Mouse (Mus musculus) brain, embryonic 18.5 days (tissue): Measurements from ENCODE around the gene Cacna1c.

ENCODE experiments used
- DNase-seq: peaks from one replicate; pipeline ENCODE4 v3.0.0-alpha.2; 2012; ENCODE audit warnings: low read depth, low spot score

Gene Cacna1c

DNA sequence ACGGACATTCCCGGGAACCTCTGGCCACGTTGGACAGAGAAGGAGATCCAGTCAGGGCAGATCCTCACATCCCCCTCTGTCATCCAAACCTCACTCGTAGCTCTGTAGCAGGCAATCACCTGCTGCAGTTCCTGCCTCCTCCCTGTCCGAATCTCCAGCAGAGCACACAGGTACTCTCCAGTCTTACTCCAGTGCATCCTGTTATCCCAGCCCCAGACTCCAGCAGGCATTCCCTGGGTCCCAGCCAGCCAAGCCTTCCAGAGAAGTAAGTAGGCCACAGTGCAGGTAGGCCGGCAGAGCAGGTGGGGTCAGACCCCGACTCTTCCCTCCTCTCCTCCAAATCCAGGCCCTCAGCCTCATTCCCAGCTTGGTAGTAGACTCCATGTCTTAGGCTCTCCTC is 186.7 kb downstream of the Cacna1c start:
- no peak for DNase-seq

DNA sequence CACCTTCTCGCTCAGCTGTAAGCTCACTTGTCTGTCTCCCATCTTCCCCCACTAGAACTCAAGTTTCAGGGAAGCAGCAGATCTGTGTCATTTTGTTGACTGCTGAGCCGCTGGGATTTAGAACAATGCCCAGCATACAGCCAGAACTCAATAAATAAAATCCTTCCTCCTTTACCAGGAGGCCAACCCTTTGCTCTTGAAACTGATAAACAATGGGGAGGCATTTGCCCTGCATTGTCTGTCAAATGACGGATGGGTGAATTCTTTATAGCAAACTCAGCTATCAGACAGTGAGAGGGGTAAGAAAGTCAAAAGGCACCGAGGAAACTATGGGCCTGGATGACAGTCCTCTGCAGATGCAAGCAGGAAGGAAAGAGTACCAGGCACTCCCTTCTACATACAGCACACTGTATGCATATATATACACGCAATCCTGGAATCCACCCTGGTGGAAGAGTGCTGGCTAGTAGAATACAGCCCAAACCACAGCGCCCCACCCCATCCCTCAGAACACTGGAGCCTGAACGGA is 187.5 kb downstream of the Cacna1c start:
- no peak for DNase-seq

DNA sequence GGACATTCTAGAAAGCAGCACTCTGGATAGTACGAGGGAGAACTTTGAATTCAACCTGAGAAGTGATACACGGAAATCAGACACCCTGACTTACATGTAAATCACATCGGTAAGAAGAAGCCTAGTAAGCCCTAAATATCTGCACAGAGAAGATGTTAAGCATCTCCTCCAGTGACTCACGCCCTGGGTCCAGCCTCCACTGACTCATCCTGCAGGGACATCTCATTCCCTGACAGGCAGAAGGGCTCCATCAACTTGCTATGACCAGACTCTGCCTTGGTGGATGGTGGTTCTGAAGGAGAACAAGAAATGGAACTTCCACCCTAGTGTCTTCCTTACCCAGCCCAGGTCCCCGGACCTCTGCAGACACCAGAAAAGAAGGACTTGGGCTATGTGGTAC is 191.6 kb downstream of the Cacna1c start:
- DNase-seq: no peak

GRCm38 (mm10) chr6:119001442-119001841 is 194.8 kb downstream of the Cacna1c start:
- no peak for DNase-seq

- no peak for DNase-seq
These were observed 196.0 kb downstream of the Cacna1c start for GRCm38 (mm10) chr6:119000255-119000654.

DNA sequence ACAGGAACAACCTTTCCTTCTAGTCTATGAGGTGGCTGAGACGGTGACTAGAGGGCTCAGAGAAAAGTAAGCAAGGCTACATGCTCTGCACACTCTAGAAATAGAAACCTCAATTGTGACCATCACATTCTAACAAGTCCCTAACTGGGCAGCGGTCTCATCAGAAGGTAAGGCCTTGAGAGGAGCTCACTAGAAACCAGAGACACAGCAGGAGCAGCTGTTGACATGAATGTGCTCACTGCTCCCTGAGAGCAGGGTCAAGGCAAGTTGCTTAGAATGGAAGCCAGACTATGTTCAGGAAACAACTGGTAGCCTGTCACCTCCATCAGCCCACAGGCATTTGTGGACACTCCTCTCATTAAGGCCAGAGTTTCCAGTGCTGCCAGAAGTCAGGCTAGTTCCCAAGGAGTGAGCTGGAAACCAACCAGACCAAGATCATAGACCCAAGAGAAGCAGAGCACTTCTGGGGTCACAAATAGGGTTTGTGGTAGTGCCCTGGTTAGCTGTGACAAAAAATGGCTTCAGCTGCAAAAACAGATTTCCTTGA is 196.8 kb downstream of the Cacna1c start:
- DNase-seq: no peak

GRCm38 (mm10) chr6:118997397-118997796 is 198.8 kb downstream of the Cacna1c start:
- no peak for DNase-seq

DNA sequence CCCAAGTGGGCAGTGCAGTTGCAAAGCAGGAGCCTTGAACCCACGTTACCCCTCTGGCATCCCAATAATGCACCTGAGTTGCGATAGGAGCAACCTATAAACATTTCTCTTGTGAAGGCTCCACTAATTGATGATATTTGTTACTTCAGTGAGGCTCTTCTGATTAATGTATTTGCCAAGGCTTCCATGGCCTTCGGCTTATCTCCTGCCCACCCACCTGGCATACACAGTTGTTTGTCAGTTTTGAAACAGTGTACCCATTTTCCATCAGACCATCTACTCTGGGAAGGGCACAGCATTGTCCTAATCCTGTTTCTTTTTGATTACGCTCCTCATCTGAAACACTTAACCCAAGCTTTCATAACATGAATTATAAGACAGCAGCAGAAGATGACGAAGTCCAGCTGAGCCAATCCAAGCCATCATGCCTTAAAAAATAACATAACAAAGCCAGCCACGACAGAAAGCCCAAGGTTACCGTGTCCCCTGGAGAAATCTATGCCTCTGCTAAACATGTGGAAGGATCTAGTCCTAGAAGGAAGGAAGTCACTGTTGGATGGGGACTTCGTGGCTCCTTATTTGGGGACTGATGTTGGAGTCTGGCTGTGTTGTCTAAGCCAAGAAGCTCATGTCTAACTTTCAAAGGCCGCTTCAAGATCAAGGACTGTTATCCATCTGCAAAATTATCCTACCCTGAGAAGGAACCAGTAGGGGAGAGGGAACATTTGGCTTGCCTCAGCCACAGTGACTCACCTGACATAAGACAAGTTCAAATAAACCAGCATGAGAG is 201.8 kb downstream of the Cacna1c start:
- DNase-seq: no peak

DNA sequence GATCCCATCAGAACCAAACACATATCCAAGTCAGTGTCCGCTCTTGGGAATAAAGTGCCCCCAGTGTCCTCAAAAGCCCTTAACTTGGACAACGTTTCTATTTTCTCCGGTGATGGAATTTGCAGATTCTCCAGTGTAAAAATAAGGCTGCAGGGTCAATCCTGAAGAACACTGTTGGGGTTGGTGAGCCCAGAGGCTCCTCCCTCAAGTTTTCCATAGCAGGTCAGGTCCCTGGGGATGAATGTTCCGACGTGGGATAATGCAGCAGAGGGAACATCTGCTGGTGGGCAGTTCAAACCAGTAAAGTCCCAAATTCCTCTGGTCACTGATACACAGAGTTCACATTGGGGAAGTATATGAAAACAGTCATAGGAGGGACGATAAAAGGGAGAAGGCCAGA is 203.8 kb downstream of the Cacna1c start:
- DNase-seq: no peak

GRCm38 (mm10) chr6:118989999-118990776 is 206.0 kb downstream of the Cacna1c start:
- no peak for DNase-seq

DNA sequence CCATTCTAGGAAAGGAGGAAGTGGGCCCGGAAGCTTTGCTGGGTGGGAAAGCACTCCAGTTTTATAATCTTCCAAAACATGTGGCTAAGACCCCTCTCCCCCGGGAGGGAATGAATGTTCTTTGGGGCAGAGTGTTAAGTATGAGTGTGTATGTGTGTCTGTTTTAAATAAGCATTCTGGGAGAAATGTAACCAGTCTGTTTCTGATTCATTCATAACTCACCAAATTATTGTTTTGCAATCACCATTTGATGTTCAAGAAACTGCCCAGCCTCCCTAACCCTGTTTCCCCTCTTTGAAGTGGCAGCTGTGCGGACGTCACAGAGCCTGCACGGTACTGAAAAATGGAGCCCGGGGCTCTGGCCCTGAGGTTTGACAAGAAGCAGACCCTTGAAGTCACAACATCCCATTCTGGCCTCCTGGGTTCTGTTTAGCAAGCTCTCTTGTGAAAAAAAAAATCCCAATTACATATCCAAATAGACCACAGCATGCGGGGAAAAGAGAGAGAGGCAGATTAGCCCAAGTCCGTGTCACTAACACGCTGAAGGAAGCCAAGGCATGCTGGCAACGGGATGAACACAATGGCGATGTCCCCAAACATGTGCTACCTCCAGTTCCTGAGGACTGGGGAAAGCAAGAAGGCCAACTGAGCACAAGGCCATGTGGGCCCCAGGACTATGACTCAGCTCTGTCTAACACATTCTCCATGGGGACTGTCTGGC is 211.9 kb downstream of the Cacna1c start:
- DNase-seq: no peak

DNA sequence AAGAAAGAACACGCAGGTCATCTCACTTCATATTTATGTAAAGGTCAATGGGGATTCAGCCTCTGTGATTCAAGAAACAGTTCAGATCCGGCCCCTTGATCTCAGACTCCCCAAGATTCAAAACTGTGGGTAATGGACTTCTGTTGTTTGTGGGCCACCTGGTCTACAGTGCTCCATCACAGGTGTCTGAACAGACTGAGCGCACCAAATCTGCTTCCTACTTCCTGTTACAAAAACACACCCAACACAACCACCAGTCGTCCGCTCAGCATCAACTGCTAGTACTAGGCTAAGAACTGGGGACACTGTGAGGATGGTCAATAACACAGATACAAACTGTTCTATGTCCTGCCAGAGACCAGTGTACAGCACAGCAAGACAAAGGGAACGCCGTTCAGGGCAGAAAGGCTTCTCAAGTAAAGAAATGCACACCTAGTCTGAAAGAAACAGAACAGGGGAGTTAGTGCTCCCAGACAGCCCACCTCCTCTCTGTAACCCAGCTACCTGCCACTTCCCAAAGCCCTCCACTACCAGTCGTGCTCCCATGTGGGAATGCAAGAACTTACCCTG is 212.7 kb downstream of the Cacna1c start:
- DNase-seq: no peak

DNA sequence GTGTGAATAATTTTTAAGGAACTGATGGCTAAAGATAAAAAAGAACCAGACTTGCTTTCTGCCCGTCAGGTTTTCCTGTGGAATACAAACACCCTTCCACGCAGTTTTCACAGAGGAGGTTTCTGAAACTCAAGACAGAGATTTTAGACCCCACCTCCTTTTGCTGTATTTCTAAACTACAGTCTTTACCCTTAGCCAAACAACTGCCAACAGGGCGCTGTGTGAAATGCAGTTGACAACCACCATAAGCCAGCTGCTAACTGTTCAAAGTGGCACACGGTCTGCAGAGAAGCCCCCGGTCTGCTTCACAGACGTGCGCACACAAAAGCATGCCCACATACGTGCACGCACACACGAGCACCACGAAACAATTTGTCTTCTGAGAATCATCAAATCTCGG is 216.0 kb downstream of the Cacna1c start:
- DNase-seq: no peak

DNA sequence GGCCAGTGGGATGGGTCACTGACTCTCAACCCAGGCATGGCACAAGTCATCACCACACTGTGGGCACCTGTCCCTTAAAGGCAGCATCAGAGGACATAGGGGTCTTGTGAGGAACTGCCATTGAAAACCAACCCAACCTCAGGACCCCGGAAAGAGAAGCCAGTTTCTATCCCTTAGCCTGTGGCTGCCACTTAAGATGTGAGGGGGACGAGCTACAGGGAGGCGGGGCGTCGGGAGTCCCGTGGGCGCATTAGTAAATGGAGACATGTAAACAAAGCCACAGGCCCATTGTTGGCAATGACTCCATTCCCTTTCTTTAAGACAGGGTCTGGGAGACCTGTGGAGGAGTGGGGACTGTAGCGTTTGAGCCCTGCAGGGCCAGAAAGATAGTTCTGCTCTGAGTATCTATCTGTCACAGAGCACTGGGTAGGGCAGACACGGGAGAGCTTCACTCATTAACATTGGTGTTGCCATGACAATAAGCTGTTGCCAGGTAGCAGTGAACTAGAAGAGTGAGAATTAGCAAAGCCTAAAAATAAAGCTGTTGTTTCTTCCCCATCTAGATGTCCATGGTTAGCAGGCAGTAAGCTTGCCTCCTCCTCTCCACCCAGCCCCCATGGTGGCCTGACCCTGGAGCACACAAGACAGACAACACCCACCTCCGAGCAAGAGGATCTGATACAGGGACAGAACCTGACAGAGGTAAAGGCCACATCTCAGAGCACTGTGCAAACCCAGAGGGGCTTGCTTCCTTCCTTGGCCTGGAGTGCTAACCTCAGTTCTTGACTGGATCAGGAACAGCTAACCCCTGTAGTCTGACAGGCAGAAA is 218.6 kb downstream of the Cacna1c start:
- peak; percentile 71 for DNase-seq

DNA sequence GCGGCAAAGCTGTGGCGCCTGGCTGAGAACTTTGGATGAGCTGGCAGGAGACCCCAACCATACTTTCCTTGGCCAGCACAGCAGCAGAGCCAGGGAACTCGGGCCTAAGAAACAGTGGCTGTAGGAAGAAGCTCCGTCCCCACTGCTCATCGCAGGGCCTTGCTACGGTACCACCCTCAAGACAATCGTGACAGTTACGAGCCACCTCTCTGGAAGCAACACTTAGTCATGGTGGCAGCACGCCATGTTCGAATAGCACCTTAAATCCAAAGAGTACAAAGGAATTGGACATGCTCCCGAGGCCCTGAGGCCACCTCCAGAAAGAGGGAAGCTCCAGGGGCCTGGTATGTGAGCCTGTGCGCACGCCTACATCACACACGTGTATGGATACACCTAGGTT is 219.6 kb downstream of the Cacna1c start:
- no peak for DNase-seq

DNA sequence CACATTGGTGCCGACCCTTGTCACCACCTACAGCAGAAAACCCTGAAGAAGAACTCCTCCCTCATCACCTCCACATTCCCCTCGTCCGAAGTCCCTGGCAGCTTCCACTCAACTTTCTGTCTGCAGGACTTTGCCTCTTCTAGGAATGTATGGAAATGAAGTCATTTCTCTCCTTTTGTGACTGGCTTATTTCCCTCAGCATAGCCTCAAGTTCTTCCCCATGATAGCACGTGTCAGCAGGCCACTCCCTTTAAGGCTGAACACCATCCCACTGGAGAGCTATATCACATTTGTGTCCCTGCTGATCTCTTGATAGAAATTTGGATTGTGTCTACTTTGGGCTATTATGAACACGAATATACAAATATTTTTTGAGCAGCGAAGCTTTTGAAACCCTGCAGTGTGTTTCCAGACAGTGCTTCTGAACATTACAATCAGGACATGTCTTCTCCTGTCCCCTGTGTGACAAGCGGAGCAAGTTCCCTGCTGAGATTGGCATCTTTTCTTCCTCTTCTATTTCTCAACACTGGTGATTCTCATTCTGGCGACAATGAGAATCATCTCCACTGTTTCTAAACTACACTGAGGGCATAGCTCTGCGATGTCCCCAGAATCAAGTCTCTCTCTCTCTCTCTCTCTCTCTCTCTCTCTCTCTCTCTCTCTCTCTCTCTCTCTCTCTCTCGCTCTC is 224.2 kb downstream of the Cacna1c start:
- no peak for DNase-seq

DNA sequence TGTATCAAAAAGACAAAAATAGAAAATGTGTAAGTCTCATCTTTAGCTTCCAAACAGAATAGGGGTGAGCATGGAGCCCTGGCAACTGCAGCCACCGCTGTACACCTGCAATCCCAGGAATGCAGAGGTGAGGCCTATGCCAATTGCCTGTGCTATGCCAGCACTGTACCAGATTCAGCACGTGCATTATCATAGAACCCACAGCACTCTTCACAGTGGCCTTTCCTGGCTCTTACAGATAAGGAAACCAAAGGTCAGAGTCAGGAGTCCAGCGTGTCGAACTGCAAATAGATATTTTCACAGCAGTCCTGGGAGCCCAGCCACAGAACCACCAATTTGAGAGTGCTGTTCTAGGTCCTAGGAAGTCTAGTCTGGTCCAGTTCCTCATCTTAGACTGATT is 227.4 kb downstream of the Cacna1c start:
- DNase-seq: no peak

DNA sequence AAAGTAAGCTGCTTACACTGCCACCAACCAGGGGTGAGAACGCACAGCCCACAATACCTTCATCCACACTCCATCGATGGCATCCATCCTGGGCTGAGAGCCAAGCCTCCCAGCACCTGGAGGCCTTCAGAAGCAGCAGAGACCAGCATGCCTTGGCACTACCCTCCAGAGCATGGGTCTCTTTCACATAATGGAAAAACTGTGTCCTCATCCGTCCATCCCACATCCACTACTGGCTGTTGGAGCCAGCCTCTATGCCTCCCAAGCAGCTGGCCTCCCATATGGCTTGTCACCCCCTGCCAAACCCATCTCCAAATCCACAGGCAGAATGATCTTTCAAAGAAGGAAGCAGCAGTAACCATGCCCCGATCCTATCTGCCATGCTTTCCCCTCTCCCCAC is 229.3 kb downstream of the Cacna1c start:
- DNase-seq: no peak

- no peak for DNase-seq
These were observed 230.6 kb downstream of the Cacna1c start for GRCm38 (mm10) chr6:118965577-118965976.

DNA sequence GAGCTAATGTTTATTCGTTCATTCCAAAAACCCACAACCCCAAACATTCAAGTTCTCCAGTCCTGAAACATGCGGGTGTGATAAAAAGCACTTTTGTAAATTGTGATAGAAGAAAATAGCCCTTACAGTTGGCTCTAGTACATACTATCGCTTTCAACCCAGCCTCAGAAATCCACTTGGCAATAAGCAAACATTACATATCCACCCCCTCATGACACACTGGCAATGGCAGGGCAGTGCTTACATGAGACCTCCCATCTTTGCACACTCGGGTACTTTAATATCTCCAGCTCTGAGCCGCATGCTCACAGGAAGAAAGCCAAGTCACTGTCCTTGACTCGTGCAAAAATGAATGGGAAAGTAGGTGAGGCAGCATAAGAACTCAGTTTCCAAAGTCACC is 232.4 kb downstream of the Cacna1c start:
- DNase-seq: no peak
